Mouse (Mus musculus) liver, adult 2 months (tissue): ENCODE measurements around the gene Iqcf3. TPM values are rescaled to one million over a fixed set of nuclear protein-coding genes. Genes with fewer than 3 reads are reported as not detected.
A peak's percentile ranks its signal among the peaks of the same experiment; 100 is the strongest.

Experiments used
- DNase-seq: peaks from one replicate; pipeline ENCODE4 v3.0.0-alpha.2; 2011; ENCODE audit warnings: low read depth, low spot score; ENCODE audit errors: extremely low read depth
- H3K27ac ChIP-seq: fragments of 200-500 bp; replicated peaks from 2 replicates; pipeline ENCODE4 v1.5.1; 2012; ENCODE audit warnings: low read depth, mild to moderate bottlenecking, control low read depth, inconsistent platforms, low read length; ENCODE audit not compliant: insufficient read depth
- H3K27me3 ChIP-seq: fragments of 200-500 bp; 2 replicates; pipeline ENCODE4 v1.6.1; 2012; ENCODE audit warnings: mild to moderate bottlenecking, moderate library complexity, low read length, inconsistent platforms; ENCODE audit not compliant: control insufficient read depth, insufficient read depth
- H3K36me3 ChIP-seq: fragments of 200-500 bp; 2 replicates; pipeline ENCODE4 v1.6.1; 2012; ENCODE audit warnings: low read length, inconsistent platforms; ENCODE audit not compliant: control insufficient read depth, insufficient read depth
- H3K4me1 ChIP-seq: fragments of 200-500 bp; 2 replicates; pipeline ENCODE4 v1.6.1; 2011; ENCODE audit warnings: low read length; ENCODE audit not compliant: control insufficient read depth, insufficient read depth
- H3K4me3 ChIP-seq: fragments of 200-500 bp; 2 replicates; pipeline ENCODE4 v1.5.1; 2011; ENCODE audit warnings: low read depth, mild to moderate bottlenecking, control low read depth, low read length, moderate library complexity; ENCODE audit not compliant: insufficient read depth
- H3K79me2 ChIP-seq: fragments of 200-500 bp; 2 replicates; pipeline ENCODE4 v1.6.1; 2012; ENCODE audit warnings: inconsistent platforms, mild to moderate bottlenecking, low read length, moderate library complexity; ENCODE audit not compliant: control insufficient read depth, insufficient read depth
- H3K9ac ChIP-seq: fragments of 200-500 bp; 2 replicates; pipeline ENCODE4 v1.6.1; 2012; ENCODE audit warnings: low read depth, mild to moderate bottlenecking, control low read depth, inconsistent platforms, low read length
- CTCF ChIP-seq: fragments of 200-500 bp; IDR thresholded peaks from 2 replicates; pipeline ENCODE4 v1.5.1; 2011; ENCODE audit warnings: low read depth, low read length, control low read depth
- POLR2A ChIP-seq: fragments of 200-500 bp; IDR thresholded peaks from 2 replicates; pipeline ENCODE4 v1.6.1; 2011; ENCODE audit warnings: low read length, control low read depth; ENCODE audit not compliant: insufficient read depth; ENCODE audit errors: extremely low read depth
- WGBS: fragments of 180-500 bp; shearing (Covaris S2); methylation state at CpG from one replicate; pipeline ENCODE4 v1.1.7; 2018; 5-methylcytosine and 5-hydroxymethylcytosine counted together
- polyA plus RNA-seq: library from polyadenylated mRNA; depleted of rRNA; stranded (reverse); fragments of >200 nt; gene quantifications from 2 replicates; pipeline ENCODE4 v1.2.3, GENCODE M21; 2012; rRNA removed
- total RNA-seq: library from RNA; depleted of rRNA; stranded (reverse); fragments of >200 nt; gene quantifications from 2 replicates; pipeline ENCODE4 v1.2.3, GENCODE M21; 2014; rRNA removed

Iqcf3 gene
- total and polyA plus RNA-seq, 2 experiments, result not detected

DNA sequence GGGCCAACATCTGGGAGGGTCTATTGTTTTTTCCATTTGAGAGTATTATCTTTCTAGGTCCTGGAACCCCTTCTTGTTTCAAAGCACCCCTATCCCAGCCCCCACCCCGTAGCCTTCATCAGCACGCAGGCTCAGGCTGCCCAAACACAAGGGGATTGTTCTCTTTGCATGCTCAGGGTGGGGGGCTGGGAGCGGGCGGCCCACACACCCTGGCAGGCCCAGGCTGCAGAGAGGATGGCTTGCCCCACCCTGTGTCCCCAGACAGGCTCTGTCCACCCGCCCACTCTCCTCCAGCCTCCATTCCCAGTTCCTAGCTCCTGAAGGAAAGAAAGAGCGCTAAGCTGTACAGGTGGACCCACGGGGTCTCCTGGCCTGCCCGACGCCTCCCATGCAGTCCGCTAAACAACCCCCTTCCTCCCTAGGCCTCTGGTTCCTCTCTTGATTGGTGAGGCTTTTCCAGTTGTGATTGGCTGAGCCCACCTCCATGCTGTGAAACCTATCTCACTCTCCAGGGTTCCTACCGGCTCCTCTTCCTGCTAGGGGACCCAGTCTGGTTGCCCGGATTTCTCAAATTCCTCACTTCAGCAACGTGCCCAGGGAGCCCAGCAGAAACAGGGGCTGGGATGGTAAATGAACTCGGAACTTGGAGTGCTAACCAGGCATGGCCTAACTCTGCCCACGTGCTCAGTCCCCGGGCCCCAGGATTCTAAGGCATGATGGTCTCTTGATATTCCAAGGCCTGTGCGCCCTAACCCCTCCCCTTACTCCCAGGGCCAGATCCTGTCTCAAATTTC, 106.3 kb downstream of the Iqcf3 start:
- no peak for DNase-seq
- no peak for TF ChIP-seq POLR2A
- no peak for TF ChIP-seq CTCF
- Histone ChIP-seq H3K27me3 (no peaks in the 10 kb centered on the region), H3K4me3 (no peak overlapping the region), H3K9ac (no peak overlapping the region), H3K4me1 (peaks cover 21% of the 10 kb centered on the region), H3K27ac (no peak overlapping the region), H3K79me2 (peaks cover 8% of the 10 kb centered on the region; the same call in 1 of the 2 replicates), H3K36me3 (peaks cover 7% of the 10 kb centered on the region; the same call in 1 of the 2 replicates)
- 86% methylated on average over 17 of the region's 17 CpGs for WGBS

DNA sequence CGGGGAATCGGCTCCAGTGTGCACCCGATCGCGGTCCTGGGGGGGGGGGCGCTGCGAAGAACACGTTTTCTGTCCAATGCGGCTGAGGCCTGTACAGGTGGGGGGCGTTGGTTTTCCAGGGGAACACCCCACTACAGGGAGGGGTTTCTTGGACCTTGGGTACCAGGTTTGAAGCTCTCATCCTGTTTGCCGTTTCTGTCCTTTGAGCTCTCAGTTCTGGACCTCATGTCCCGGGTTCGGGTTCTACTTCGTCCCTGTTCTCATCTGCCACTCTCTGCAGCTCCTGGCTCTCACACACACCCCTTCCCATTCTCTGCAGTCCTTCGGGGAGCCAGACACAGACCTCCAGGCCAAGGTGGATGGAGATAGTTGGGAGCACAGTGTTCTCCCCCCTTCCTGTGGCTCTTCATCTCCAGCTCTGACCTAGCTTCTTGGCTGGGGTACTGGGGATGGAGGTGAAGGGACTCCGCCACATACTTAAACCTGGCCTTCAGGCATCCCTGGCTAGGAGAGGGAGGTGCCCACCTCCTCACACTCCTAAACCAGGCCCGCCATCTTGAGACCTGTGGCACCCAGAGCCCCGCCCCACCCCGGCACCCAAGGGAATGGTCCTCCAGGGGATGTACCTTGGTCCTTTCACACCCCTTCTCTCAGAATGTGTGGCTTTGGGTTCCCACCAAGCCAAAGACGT, 107.2 kb downstream of the Iqcf3 start:
- 28% methylated on average over 20 of the region's 20 CpGs for WGBS
- no peak for DNase-seq
- Histone ChIP-seq H3K79me2 (peaks cover 11% of the 10 kb centered on the region; the same call in 1 of the 2 replicates), H3K9ac (peak overlapping the region; percentile 86), H3K27ac (no peak overlapping the region), H3K27me3 (no peaks in the 10 kb centered on the region), H3K4me1 (peaks cover 25% of the 10 kb centered on the region), H3K36me3 (peaks cover 7% of the 10 kb centered on the region; the same call in 1 of the 2 replicates), H3K4me3 (peak overlapping the region; percentile 72; the same call in 1 of the 2 replicates)
- TF ChIP-seq CTCF, result no peak
- no peak for TF ChIP-seq POLR2A

DNA sequence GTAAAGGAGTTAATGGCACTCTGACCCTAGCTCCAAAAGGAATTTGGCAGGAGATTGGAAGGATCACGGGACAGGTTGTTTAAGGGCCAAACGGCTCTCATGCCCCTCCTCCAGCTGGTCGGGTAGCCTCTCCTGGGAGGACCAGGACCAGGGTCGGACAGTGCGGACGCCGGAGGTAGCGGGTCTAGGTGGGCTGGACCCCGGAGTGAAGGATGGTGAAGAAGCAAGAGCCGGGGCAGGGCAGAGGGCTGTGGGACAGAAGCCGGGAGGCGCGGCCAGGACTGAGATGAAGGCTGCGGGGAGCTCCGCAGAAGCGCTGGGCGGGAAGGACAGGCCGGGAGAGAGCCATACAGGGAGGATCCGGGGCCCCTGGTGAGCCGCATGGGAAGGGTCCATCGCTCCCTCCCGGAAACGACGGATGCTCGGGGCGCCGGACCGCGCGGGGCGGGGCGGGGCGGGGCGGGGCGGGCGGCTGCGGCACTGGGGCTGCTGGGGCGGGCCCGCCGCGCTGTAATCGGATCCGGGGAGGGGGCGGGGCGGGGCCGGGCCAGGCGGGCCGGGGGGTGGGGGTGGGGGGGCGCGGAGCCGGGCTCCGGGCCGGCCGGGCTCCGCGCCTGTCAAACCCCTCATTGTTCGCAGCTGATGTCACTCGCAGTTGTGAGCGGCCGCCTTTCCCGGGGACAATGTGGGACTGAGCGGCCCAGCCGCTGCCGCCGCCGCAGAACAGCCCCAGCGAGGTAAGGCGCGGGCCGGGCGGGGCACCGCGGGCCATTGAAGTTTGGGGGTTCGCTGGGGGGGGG, 108.0 kb downstream of the Iqcf3 start, which contains the start of gene Pcbp4:
Gene Pcbp4, plus strand, starts transcription at position 21 of the 800 bp plus-strand sequence.
- Histone ChIP-seq H3K79me2 (peaks cover 11% of the 10 kb centered on the region; the same call in 1 of the 2 replicates), H3K27ac (peak within 1 kb of the TSS; percentile 93), H3K4me3 (peak within 1 kb of the TSS; percentile 72), H3K9ac (peak within 1 kb of the TSS; percentile 86), H3K4me1 (peaks cover 25% of the 10 kb centered on the region), H3K27me3 (no peaks in the 10 kb centered on the region), H3K36me3 (peaks cover 7% of the 10 kb centered on the region; the same call in 1 of the 2 replicates)
- DNase-seq, result peak; percentile 88
- TF ChIP-seq CTCF (no peak), POLR2A (0 out of 2 replicates have a peak, but pooled peaks have one; percentile 23)
- under 1% methylated on average over 72 of the region's 74 CpGs for WGBS

Other genes starting within 250 kb of the Iqcf3 start
- gene Dusp7, start 193.0 kb downstream of the Iqcf3 start, total RNA-seq, result 1.8 and 2.5 TPM in 2 replicates
- 7.7 and 10.1 TPM in 2 replicates for gene Dusp7, start 193.0 kb downstream of the Iqcf3 start, polyA plus RNA-seq
- gene Rpl29, start 132.2 kb downstream of the Iqcf3 start, total RNA-seq, result 182 and 210 TPM in 2 replicates
- gene Rpl29, start 132.2 kb downstream of the Iqcf3 start, polyA plus RNA-seq, result 230 and 232 TPM in 2 replicates
- 65.2 and 76.5 TPM in 2 replicates for gene Acy1, start 123.3 kb downstream of the Iqcf3 start, total RNA-seq
- gene Acy1, start 123.3 kb downstream of the Iqcf3 start, polyA plus RNA-seq, result 50.7 and 64.3 TPM in 2 replicates
- gene Abhd14b, start 114.2 kb downstream of the Iqcf3 start, total RNA-seq, result 129 and 183 TPM in 2 replicates
- 402 and 415 TPM in 2 replicates for gene Abhd14b, start 114.2 kb downstream of the Iqcf3 start, polyA plus RNA-seq
- 8.2 and 10.4 TPM in 2 replicates for gene Abhd14a, start 114.0 kb downstream of the Iqcf3 start, total RNA-seq
- gene Abhd14a, start 114.0 kb downstream of the Iqcf3 start, polyA plus RNA-seq, result 22.7 and 24.4 TPM in 2 replicates
- 15.9 and 22.2 TPM in 2 replicates for gene Pcbp4, start 108.3 kb downstream of the Iqcf3 start, total RNA-seq
- 43.3 and 52.5 TPM in 2 replicates for gene Pcbp4, start 108.3 kb downstream of the Iqcf3 start, polyA plus RNA-seq
- not detected in 2 replicates for gene Gpr62, start 95.7 kb downstream of the Iqcf3 start, total RNA-seq
- gene Gpr62, start 95.7 kb downstream of the Iqcf3 start, polyA plus RNA-seq, result not detected in 2 replicates
- 7.8 and 9.3 TPM in 2 replicates for gene Rrp9, start 85.7 kb downstream of the Iqcf3 start, total RNA-seq
- 12.4 and 16.0 TPM in 2 replicates for gene Rrp9, start 85.7 kb downstream of the Iqcf3 start, polyA plus RNA-seq
- gene Parp3, start 84.7 kb downstream of the Iqcf3 start, total RNA-seq, result 14.0 and 19.4 TPM in 2 replicates
- gene Parp3, start 84.7 kb downstream of the Iqcf3 start, polyA plus RNA-seq, result 23.0 and 23.3 TPM in 2 replicates
- gene Iqcf1, start 61.7 kb downstream of the Iqcf3 start, total RNA-seq, result not detected in 2 replicates
- not detected in 2 replicates for gene Iqcf1, start 61.7 kb downstream of the Iqcf3 start, polyA plus RNA-seq
- not detected in 2 replicates for gene Iqcf5, start 47.1 kb downstream of the Iqcf3 start, total RNA-seq
- not detected in 2 replicates for gene Iqcf5, start 47.1 kb downstream of the Iqcf3 start, polyA plus RNA-seq
- not detected in 2 replicates for gene Iqcf4, start 9.4 kb upstream of the Iqcf3 start, total RNA-seq
- gene Iqcf4, start 9.4 kb upstream of the Iqcf3 start, polyA plus RNA-seq, result not detected in 2 replicates
- not detected in 2 replicates for gene Iqcf6, start 65.0 kb upstream of the Iqcf3 start, total RNA-seq
- gene Iqcf6, start 65.0 kb upstream of the Iqcf3 start, polyA plus RNA-seq, result not detected in 2 replicates
- gene Grm2, start 94.5 kb upstream of the Iqcf3 start, total RNA-seq, result not detected in 2 replicates
- not detected in 2 replicates for gene Grm2, start 94.5 kb upstream of the Iqcf3 start, polyA plus RNA-seq
- gene Tex264, start 124.3 kb upstream of the Iqcf3 start, total RNA-seq, result 52.6 and 63.1 TPM in 2 replicates
- gene Tex264, start 124.3 kb upstream of the Iqcf3 start, polyA plus RNA-seq, result 147 and 163 TPM in 2 replicates
- 8.1 and 8.9 TPM in 2 replicates for gene Rad54l2, start 227.6 kb upstream of the Iqcf3 start, total RNA-seq
- gene Rad54l2, start 227.6 kb upstream of the Iqcf3 start, polyA plus RNA-seq, result 16.4 and 21.5 TPM in 2 replicates